ENCODE assay signal across 8 mouse cellular contexts in genomic region chr10:58382621-58383101, GRCm38 (mm10). TPM values are rescaled to one million over a fixed set of nuclear protein-coding genes. Genes with fewer than 3 reads are reported as not detected.
DNase-seq lines count a peak whose midpoint lies in the region; ATAC-seq lines count a peak whose summit lies in the region.

No protein-coding gene starts in this region.

- no peaks in the 10 kb centered on the region for H3K27me3 ChIP-seq in forebrain, embryonic 16.5 days (replicated peaks; ENCODE audit: control insufficient read depth, insufficient read depth, low read length)

- H3K4me2 ChIP-seq in forebrain, embryonic 16.5 days (ENCODE audit: low read length): no peak overlapping the region; the same call in 1 of the 2 replicates

- no peak overlapping the region for H3K4me3 ChIP-seq in forebrain, embryonic 16.5 days (replicated peaks; ENCODE audit: low read length)
- H3K4me3 ChIP-seq in macrophage (ENCODE audit: inconsistent target): no peak overlapping the region

- peak overlapping the region; percentile 78 for H3K27ac ChIP-seq in forebrain, embryonic 16.5 days (ENCODE audit: low read length)
- H3K27ac ChIP-seq in macrophage: peak overlapping the region; percentile 62

- no peaks in the 10 kb centered on the region for H3K36me3 ChIP-seq in forebrain, embryonic 16.5 days (ENCODE audit: control insufficient read depth, insufficient read depth)
- no peaks in the 10 kb centered on the region for H3K36me3 ChIP-seq in macrophage (ENCODE audit: inconsistent target)

- WGBS in forebrain, embryonic 16.5 days: 6% methylated on average over 3 of the region's 3 CpGs
- 17% methylated on average over 3 of the region's 3 CpGs for WGBS in macrophage (ENCODE audit: missing documents)

- peak; percentile 38 to 47 for DNase-seq in cerebellum, postnatal 10 days
- no peak for DNase-seq in cerebellum, adult 11-12 months
- peak; percentile 42 for DNase-seq in 3T3-L1 (ENCODE audit: low read depth, low spot score)
- DNase-seq in urinary bladder, adult 18-20 months (ENCODE audit: low spot score in 2 of 2): no peak
- DNase-seq in layer of hippocampus, postnatal 25 days (ENCODE audit: extremely low spot score in 1 of 2, low spot score in 1 of 2): no peak
- no peak for DNase-seq in c-Kit-positive CD71-positive TER-119-positive erythroid progenitor cells, embryonic 14.5 days (ENCODE audit: low spot score)

- peaks cover 92% of the 10 kb centered on the region for H3K79me2 ChIP-seq in macrophage (ENCODE audit: inconsistent target)

- no peaks in the 10 kb centered on the region for H3K9me3 ChIP-seq in forebrain, embryonic 16.5 days (ENCODE audit: control insufficient read depth, low read length)

- peaks cover 33% of the 10 kb centered on the region for H3K4me1 ChIP-seq in forebrain, embryonic 16.5 days (replicated peaks; ENCODE audit: control insufficient read depth, insufficient read depth, low read length)

- H3K9ac ChIP-seq in forebrain, embryonic 16.5 days (replicated peaks; ENCODE audit: low read depth, low read length): no peak overlapping the region

- ATAC-seq in forebrain, embryonic 16.5 days: peak; percentile 70

RNA-seq across cellular contexts. Expression of gene Lims1, which starts 59.4 kb away (rescaled TPM):
- 64.2 and 73.6 TPM in 2 replicates for polyA plus RNA-seq in forebrain, embryonic 16.5 days (2015; fragmentation: Nextera tagmentation; extraction: Ambion mirVana)
- 100 to 1,000 TPM in 8 of 26 experiments, 10 to 100 TPM in 18; 39.5 to 190 (median 75.9) TPM for total RNA-seq in macrophage (2018; cell fraction: chromatin; rRNA removed)
- 100 to 1,000 TPM in 7 of 26 experiments, 10 to 100 TPM in 19; 60.1 to 124 (median 92.1) TPM for total RNA-seq in macrophage (2018; cell fraction: cytosol; rRNA removed)
- total RNA-seq in macrophage (2018; cell fraction: nucleus; rRNA removed): 100 to 1,000 TPM in 11 of 26 experiments, 10 to 100 TPM in 15; 38.5 to 182 (median 86.0) TPM
- 41.0 to 58.3 TPM (median 45.0 TPM) in 3 replicates for polyA plus RNA-seq in macrophage (2018)
- 10 to 100 TPM; 24.5 to 25.0 TPM for total RNA-seq in layer of hippocampus, postnatal 25 days (2021)

Comparison
In these comparisons a context has a peak if more than half of its experiments do, and no peak if none do; other contexts are left out.
1. DNase-seq: peak in cerebellum, postnatal 10 days (2 of 2) and 3T3-L1 (single experiment); none in cerebellum, adult 11-12 months (single experiment), urinary bladder, adult 18-20 months (0 of 2), layer of hippocampus, postnatal 25 days (0 of 2) and c-Kit-positive CD71-positive TER-119-positive erythroid progenitor cells, embryonic 14.5 days (single experiment).